Mouse (Mus musculus): ENCODE measurements around the gene Phactr3. TPM values are rescaled to one million over a fixed set of nuclear protein-coding genes. Genes with fewer than 3 reads are reported as not detected.
"Not testable (repeated sequence)": the region's sequence is repeated elsewhere in the genome, so short reads cannot be mapped to it uniquely, and the experiment has no call there.

Gene Phactr3
- polyA plus RNA-seq (2015; fragmentation: Nextera tagmentation; extraction: Ambion mirVana), result 0.39 and 0.55 TPM in 2 replicates

- Histone ChIP-seq H3K4me2 (ENCODE audit: low read length) (peak within 1 kb of the TSS; percentile 89), H3K4me1 (replicated peaks; ENCODE audit: insufficient read depth, low read length) (peaks cover 8% of the 10 kb centered on the region; the same call in 1 of the 2 replicates), H3K4me3 (replicated peaks; ENCODE audit: low read depth, low read length) (peak within 1 kb of the TSS; percentile 35), H3K36me3 (ENCODE audit: insufficient read depth, low read length) (no peaks in the 10 kb centered on the region), H3K9ac (ENCODE audit: low read depth, low read length) (peak within 1 kb of the TSS; percentile 31; the same call in 1 of the 2 replicates), H3K27ac (no peak within 1 kb of the TSS), H3K9me3 (replicated peaks; ENCODE audit: low read length) (no peaks in the 10 kb centered on the region), H3K27me3 (ENCODE audit: insufficient read depth, low read length) (no peaks in the 10 kb centered on the region)
- 2% methylated on average over 44 of the region's 45 CpGs for WGBS
- peak; percentile 65 for ATAC-seq (replicated peaks; ENCODE audit: low FRiP score, low read depth)
- TF ChIP-seq CTCF (IDR thresholded peaks at IDR 0.05; ENCODE audit: low read depth), result no peak
- DNase-seq (ENCODE audit: low spot score), result no peak
Measured at GRCm38 (mm10) chr2:178118801-178119560, at the start of gene Phactr3. Gene Phactr3 (plus strand): TSS chr2:178118975.

- H3K9ac ChIP-seq (ENCODE audit: low read depth, low read length), result not testable (repeated sequence)
- H3K4me2 ChIP-seq (ENCODE audit: low read length), result peak within 1 kb of the TSS; percentile 45
- WGBS, result 0% methylated on average over 2 of the region's 14 CpGs
Measured at GRCm38 (mm10) chr2:178078166-178078717, 40.5 kb upstream of the Phactr3 start, which contains the start of gene Zfp931. Gene Zfp931 (minus strand): TSS chr2:178078476.

GRCm38 (mm10) chr2:178089586-178089985 is 29.2 kb upstream of the Phactr3 start:
- no peak overlapping the region for H3K27ac ChIP-seq
- no peaks in the 10 kb centered on the region for H3K36me3 ChIP-seq (ENCODE audit: insufficient read depth, low read length)
- H3K9me3 ChIP-seq (replicated peaks; ENCODE audit: low read length), result no peaks in the 10 kb centered on the region
- no peak for TF ChIP-seq CTCF (IDR thresholded peaks at IDR 0.05; ENCODE audit: low read depth)
- no peaks in the 10 kb centered on the region for H3K4me1 ChIP-seq (replicated peaks; ENCODE audit: insufficient read depth, low read length)
- H3K4me2 ChIP-seq (ENCODE audit: low read length), result no peak overlapping the region
- H3K4me3 ChIP-seq (replicated peaks; ENCODE audit: low read depth, low read length), result no peak overlapping the region
- no peaks in the 10 kb centered on the region for H3K27me3 ChIP-seq (ENCODE audit: insufficient read depth, low read length)
- H3K9ac ChIP-seq (ENCODE audit: low read depth, low read length), result no peak overlapping the region
- DNase-seq (ENCODE audit: low spot score), result no peak
- no peak for ATAC-seq (replicated peaks; ENCODE audit: low FRiP score, low read depth)

More at GRCm38 (mm10) chr2:178078166-178078717, 40.5 kb upstream of the Phactr3 start, which contains the start of gene Zfp931:
- ATAC-seq (replicated peaks; ENCODE audit: low FRiP score, low read depth); H3K4me1 ChIP-seq (replicated peaks; ENCODE audit: insufficient read depth, low read length); DNase-seq (ENCODE audit: low spot score); H3K36me3 ChIP-seq (ENCODE audit: insufficient read depth, low read length); H3K27me3 ChIP-seq (ENCODE audit: insufficient read depth, low read length); H3K9me3 ChIP-seq (replicated peaks; ENCODE audit: low read length); H3K27ac ChIP-seq: not testable (repeated sequence)
- H3K4me3 ChIP-seq (replicated peaks; ENCODE audit: low read depth, low read length), result peak within 1 kb of the TSS; percentile 36

- TF ChIP-seq CTCF (IDR thresholded peaks at IDR 0.05; ENCODE audit: low read depth), result peak; percentile 75
- Histone ChIP-seq H3K9ac (ENCODE audit: low read depth, low read length) (no peak overlapping the region), H3K4me1 (replicated peaks; ENCODE audit: insufficient read depth, low read length) (no peaks in the 10 kb centered on the region), H3K4me2 (ENCODE audit: low read length) (no peak overlapping the region), H3K27me3 (ENCODE audit: insufficient read depth, low read length) (no peaks in the 10 kb centered on the region), H3K36me3 (ENCODE audit: insufficient read depth, low read length) (no peaks in the 10 kb centered on the region), H3K27ac (no peak overlapping the region), H3K4me3 (replicated peaks; ENCODE audit: low read depth, low read length) (no peak overlapping the region), H3K9me3 (replicated peaks; ENCODE audit: low read length) (no peaks in the 10 kb centered on the region)
- DNase-seq (ENCODE audit: low spot score) (peak; percentile 58), ATAC-seq (replicated peaks; ENCODE audit: low FRiP score, low read depth) (no peak)
- WGBS, result 9% methylated on average over 2 of the region's 2 CpGs
Measured at GRCm38 (mm10) chr2:178098021-178098420, 20.8 kb upstream of the Phactr3 start.

GRCm38 (mm10) chr2:178101957-178102356 is 16.8 kb upstream of the Phactr3 start:
- ATAC-seq (replicated peaks; ENCODE audit: low FRiP score, low read depth) (peak; percentile 82; the same call in 1 of the 2 replicates), DNase-seq (ENCODE audit: low spot score) (peak; percentile 79)
- Histone ChIP-seq H3K9me3 (replicated peaks; ENCODE audit: low read length) (no peaks in the 10 kb centered on the region), H3K27ac (no peak overlapping the region), H3K4me2 (ENCODE audit: low read length) (no peak overlapping the region), H3K4me1 (replicated peaks; ENCODE audit: insufficient read depth, low read length) (no peaks in the 10 kb centered on the region), H3K27me3 (ENCODE audit: insufficient read depth, low read length) (no peaks in the 10 kb centered on the region), H3K9ac (ENCODE audit: low read depth, low read length) (no peak overlapping the region), H3K4me3 (replicated peaks; ENCODE audit: low read depth, low read length) (no peak overlapping the region), H3K36me3 (ENCODE audit: insufficient read depth, low read length) (no peaks in the 10 kb centered on the region)
- WGBS, result 11% methylated on average over 7 of the region's 7 CpGs
- TF ChIP-seq CTCF (IDR thresholded peaks at IDR 0.05; ENCODE audit: low read depth), result peak; percentile 76

GRCm38 (mm10) chr2:178117946-178118345 is 829 bp upstream of the Phactr3 start:
- Histone ChIP-seq H3K36me3 (ENCODE audit: insufficient read depth, low read length) (no peaks in the 10 kb centered on the region), H3K9ac (ENCODE audit: low read depth, low read length) (no peak overlapping the region), H3K27me3 (ENCODE audit: insufficient read depth, low read length) (no peaks in the 10 kb centered on the region), H3K4me1 (replicated peaks; ENCODE audit: insufficient read depth, low read length) (peaks cover 8% of the 10 kb centered on the region; the same call in 1 of the 2 replicates), H3K4me2 (ENCODE audit: low read length) (no peak overlapping the region), H3K9me3 (replicated peaks; ENCODE audit: low read length) (no peaks in the 10 kb centered on the region), H3K4me3 (replicated peaks; ENCODE audit: low read depth, low read length) (no peak overlapping the region), H3K27ac (no peak overlapping the region)
- DNase-seq (ENCODE audit: low spot score), result peak; percentile 74
- peak; percentile 66 for TF ChIP-seq CTCF (IDR thresholded peaks at IDR 0.05; ENCODE audit: low read depth)
- no peak for ATAC-seq (replicated peaks; ENCODE audit: low FRiP score, low read depth)
- 23% methylated on average over 12 of the region's 12 CpGs for whole genome bisulfite sequencing
